Mouse (Mus musculus) embryonic fibroblast, embryonic 13.5 days (primary cell): ENCODE measurements around the gene Pde4d.

ENCODE experiments used
- CTCF ChIP-seq: IDR thresholded peaks from 2 replicates; pipeline ENCODE4 v1.5.1; 2011; ENCODE audit warnings: mild to moderate bottlenecking, control low read depth, low read length, moderate library complexity, borderline replicate concordance; ENCODE audit not compliant: insufficient read depth
- POLR2A ChIP-seq: IDR thresholded peaks from 2 replicates; pipeline ENCODE4 v1.6.1; 2011; ENCODE audit warnings: low read depth, mild to moderate bottlenecking, control low read depth, low read length, moderate library complexity

- no peak for TF ChIP-seq POLR2A
- TF ChIP-seq CTCF, result no peak
Observed at GRCm38 (mm10) chr13:109312542-109312941, 862.8 kb downstream of the Pde4d start.
